Mouse (Mus musculus) A20 (cell line): ENCODE results near the gene Sugp2.

Source experiments
- DNase-seq: peaks from one replicate; pipeline ENCODE4 v3.0.0-alpha.2; 2011; ENCODE audit warnings: low read depth, low spot score

Sugp2 gene

GRCm38 (mm10) chr8:70220236-70220840 is 13.7 kb upstream of the Sugp2 start:
- no peak for DNase-seq

DNA sequence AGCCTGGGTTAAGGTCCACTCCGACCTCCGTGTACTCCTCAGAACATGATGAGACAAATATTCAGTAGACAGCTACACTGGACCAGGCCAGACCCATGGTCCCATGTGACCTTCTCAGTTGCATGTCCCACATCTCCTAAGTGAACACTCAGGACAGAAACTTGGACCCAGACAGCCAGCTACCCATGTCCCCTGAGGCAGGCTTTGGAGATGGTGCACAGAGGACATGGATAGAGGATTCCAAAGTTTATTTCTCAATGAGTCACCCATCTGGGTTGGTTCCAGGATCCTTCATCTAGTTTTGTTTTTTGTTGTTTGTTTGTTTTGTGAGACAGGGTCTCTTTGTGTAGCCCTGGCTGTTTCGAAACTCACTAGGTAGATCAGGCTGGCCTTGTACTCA is 13.1 kb upstream of the Sugp2 start:
- no peak for DNase-seq

DNA sequence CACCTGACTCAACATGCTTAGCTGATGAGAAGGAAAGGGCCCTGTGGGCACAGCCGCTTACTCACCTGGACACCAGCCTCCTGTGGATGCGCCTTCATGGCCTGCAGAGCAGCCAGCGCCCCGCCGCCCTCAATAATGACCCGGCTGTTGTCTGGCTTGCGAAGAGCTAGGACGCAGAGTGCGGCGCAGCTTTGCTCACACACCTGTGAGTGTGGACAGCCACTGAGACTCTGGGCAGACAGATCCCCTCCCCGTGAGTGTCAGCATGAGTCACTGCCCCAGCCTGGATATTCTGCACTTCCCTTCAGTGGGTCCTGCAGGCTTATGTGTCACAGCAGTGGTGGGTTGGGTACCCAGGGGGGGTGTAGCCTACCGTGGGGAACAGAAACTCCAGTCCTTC is 12.0 kb upstream of the Sugp2 start:
- peak; percentile 79 for DNase-seq

- peak; percentile 32 for DNase-seq
These were observed 10.7 kb upstream of the Sugp2 start for GRCm38 (mm10) chr8:70223341-70223740.

DNA sequence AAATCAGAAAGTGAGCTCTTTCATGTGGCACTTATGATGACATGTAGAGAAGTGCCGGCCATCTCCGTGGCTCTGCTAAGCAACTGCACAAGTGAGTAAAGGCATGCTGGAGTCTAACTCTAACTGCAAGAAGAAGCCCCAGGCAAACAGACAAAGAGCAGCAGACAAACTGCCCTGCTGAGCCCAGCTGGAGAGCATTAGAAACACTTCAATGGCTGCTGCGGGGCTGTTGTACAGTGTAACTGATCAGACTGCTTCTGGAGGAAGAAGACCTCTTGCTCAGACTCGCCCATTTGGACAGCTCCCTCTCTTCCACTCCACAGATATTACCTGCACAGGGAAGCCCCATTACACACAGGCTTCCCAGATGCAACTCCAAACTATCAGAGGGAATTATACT is 6.0 kb upstream of the Sugp2 start:
- DNase-seq: no peak

DNA sequence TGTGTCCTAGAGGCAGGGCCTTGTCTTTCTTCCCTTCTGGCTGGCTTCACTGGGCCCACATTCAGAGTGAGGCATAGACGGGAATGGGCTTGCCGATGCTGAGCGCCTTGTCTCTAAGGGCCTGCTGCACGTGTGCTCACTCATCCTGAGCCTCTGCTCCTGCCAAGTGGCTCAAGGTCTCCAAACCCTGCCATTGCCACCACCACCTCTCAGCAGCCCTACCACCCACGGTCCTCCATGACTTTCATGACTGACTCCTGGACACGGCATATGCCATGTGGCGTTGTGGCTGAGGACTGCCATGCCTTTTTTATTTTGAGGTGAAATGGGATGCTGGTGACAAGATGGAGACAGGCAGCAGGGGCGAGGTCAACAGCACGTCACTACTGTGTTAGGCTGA is 3.2 kb upstream of the Sugp2 start:
- DNase-seq: no peak

DNA sequence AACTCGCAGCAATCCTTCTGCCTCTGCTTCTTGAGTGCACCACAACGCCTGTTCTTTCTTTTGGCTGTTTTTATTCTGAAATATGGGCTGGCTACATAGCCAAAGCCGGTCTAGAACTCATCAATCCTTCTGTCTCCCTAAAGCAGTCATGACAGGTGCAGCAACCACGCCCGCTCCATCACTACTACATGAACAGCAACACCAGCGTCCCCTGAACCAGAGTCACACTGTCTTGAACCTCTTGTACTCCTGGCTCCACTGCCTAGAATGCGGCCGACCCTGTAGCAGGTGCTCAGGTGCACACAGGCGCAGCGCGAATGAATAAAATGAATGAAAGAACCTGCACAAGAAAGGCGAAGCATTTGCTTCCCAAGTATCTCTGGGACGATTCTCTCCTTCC is 420 bp upstream of the Sugp2 start:
- DNase-seq: no peak

DNA sequence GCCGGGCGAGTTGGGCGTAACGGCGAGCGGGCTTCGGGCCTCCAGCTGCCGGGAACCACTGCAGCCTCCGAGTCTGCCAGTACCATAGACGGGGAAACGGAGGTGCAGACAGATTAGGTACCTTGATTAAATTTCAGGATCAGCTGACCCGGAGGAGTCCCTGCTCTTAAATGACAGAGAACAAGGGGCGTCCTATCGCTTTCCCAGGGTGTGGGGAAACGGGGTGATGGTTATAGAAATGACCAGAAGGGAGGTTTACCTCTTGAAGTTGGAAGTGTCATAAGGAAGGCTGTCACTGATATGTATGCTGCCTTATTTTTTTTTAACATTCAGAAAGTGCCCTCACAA is 729 bp downstream of the Sugp2 start:
- no peak for DNase-seq

DNA sequence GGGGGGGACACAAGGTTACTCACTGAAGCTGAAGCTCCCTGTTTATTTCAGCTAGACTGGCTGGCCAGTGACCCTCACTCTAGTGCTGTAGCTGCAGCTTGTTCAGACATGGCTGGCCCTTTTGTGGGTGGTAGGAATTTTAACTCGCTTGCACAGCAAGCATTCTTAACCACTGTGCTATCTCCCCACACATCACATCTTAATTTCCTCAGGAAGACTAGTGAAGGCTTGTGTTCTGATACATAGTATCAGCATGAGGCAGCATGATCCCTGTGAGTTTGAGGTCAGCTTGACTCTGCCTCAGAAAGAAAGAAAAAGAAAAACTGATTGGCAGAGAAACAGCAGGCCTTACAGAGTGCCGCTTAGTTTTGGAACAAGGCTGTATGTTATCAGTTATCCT is 3.8 kb downstream of the Sugp2 start:
- no peak for DNase-seq

DNA sequence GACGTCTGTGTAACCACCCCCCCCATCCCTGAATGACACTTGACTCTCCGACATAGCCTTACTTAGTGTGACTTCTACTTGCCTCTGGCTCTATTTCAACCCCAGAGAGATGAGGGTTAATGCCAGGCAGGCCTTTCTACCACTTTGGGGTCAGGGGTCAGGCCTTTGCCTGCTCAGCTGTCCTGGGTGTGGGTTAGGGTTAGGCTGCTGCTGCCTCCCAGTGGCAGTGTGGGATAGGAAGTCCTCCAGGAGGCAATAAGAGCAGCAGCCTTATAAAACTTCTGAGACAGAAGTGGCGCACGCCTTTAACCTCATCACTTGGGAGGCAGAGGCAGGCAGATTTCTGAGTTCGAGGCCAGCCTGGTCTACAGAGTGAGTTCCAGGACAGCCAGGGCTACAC is 6.6 kb downstream of the Sugp2 start:
- DNase-seq: peak; percentile 31

DNA sequence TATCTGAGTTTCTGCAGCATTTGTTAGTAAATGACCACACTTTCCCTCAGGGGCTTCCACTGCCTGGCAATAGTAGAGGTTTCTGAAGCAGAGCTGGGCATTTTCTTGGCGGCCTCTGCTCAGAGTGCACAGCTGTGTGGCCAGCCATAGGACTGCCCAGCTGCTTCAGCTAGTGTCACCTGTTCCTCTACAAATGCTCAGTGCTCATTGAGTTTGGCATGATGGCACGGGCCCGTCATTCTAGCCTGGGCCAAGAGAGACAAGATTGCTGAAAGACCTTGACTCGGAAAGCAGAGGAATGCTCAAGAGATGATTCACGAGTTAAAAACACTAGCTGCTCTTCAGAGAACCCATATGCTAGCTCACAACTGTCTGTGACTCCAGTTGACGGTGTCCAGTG is 12.6 kb downstream of the Sugp2 start:
- no peak for DNase-seq

GRCm38 (mm10) chr8:70247841-70248240 is 13.8 kb downstream of the Sugp2 start:
- DNase-seq: no peak

GRCm38 (mm10) chr8:70254628-70255027 is 20.6 kb downstream of the Sugp2 start:
- DNase-seq: no peak

- no peak for DNase-seq
These were observed 23.4 kb downstream of the Sugp2 start for GRCm38 (mm10) chr8:70257456-70257855.

DNA sequence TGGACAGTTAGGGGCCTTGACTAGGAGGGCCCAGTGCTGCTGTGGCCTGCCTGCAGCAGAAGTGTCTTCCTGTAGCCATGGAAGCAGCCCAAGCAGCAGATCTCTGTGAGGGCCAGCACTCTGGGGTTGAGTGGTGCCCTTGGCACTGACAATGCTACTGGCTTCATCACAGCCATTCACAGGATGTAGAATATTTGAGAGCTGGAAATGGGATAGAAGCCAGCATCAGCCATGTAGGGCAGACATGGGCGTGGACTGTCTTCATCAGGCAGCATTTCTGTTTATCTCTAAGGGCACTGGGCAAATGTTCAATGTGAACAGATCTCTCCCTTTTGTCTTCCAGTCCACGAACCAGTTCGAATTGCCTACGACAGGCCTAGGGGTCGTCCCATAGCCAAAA is 24.6 kb downstream of the Sugp2 start:
- no peak for DNase-seq

- DNase-seq: no peak
These were observed 25.0 kb downstream of the Sugp2 start for GRCm38 (mm10) chr8:70259043-70259442.

DNA sequence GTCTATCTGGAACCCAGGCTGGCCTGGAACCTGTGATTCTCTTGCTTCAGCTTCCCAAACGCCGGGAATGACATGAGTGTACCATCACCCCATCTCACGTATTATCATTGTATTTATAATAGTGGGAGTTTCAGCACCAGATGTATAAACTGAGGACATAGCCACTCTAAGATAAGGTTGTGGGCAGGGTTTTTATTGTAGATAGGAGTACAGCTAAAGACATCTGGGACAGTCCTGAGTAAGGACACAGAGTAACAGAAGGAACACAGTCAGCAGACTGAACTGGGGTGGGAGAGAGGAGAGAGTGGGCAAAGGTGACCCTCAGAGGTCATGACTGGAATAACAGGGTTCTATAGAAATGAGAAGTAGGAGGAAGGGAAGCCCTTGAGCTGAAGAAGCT is 33.6 kb downstream of the Sugp2 start:
- DNase-seq: no peak

DNA sequence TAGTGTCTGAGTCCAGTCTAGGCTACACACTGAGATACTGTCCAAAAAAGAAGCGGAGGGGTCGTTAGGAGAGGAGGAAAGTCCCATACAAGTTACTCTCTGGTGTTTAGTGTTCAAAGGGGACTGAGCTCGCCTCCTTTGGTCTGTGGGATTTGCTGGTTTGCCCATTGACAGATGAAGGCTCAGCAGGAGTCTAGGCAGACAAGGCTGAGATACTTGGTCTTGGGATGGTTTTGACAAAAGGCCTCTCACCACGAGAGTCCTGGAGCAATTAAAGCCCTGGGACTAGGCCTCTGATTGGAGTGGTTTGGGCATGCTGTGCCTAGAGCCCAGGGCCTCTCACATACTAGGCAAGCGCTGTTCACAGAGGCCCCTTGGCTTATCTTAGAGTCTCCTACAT is 34.3 kb downstream of the Sugp2 start:
- DNase-seq: no peak

- DNase-seq: peak; percentile 16
These were observed 35.0 kb downstream of the Sugp2 start for GRCm38 (mm10) chr8:70268799-70269565.

GRCm38 (mm10) chr8:70272949-70273348 is 38.9 kb downstream of the Sugp2 start:
- no peak for DNase-seq

DNA sequence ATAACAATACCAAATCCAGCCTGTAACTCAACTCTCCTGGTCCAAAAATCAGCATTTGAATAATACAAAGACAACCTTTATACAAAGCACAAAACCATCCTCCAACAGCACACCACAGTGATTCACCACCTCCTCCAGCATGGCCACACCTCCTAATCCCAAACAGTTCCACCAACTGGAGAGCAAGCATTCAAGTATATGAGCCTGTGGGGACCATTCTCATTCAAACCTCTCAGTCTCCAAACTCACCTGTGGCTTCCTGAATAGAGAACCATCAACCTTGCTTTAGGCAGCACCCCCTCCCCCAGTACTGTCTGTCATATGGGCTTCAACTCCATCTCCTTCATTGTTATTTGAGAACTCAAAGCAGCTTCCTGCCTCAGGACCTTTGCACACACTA is 40.3 kb downstream of the Sugp2 start:
- no peak for DNase-seq

DNA sequence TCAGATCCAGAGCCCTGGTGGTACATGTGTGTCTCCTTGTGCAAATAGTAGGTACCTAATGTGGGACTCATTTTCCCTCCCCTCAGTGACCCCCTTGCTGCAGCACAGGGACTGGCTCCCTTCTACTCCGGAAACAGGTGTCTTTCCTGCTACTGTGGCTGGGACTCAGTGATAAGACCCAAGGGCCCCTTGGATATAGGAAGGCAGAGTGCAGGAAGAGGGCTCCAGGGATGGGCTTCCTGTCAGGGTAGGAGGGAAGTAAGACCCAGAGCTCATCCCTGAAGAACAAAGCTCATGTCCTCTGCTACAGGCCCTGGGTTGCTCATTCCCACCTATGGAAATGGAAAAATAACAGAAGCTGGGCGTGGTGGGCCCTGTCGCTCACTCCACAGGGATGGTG is 42.5 kb downstream of the Sugp2 start:
- DNase-seq: no peak

DNA sequence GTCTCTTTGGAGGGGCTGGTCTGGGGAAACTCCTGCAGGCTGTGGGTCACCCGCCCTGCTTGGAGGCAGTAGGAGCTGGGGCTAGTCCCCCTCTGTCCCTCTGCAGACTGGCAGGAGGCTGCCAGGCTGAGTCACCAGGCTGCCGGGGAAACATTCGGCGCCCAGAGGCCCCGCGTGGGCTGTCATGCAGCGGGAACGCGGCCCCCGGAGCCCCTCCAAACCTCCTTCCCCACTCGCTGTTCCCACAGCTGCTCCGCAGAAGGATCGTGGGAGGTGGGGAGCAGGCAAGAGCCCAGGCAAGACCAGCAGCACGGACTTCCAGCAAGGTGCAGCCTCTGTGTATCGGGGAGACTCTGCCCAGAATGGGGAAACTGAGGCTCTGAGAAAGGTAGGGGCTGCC is 44.1 kb downstream of the Sugp2 start:
- DNase-seq: no peak

DNA sequence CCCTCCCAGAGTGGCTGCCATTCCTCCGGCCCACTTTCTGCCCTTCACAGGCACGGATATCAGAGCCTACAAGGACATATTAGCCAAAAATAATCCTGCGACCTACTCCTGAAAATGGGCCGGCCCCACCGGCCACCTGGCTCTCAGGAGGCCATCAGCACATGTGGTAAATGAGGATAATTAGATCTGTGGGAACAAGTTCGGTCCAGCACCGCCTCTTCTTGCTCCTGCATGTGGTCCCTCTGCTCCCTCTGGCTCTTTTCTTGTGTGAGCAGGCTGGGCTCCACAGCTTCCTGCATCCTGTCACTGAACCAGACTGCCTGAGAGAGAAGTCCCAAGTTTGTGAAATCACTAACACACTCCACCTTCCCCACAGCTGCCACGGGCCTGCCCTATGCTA is 45.2 kb downstream of the Sugp2 start:
- no peak for DNase-seq
